Mouse (Mus musculus): ENCODE data around the gene Dpep1. TPM values are rescaled to one million over a fixed set of nuclear protein-coding genes. Genes with fewer than 3 reads are reported as not detected.
"Not testable (repeated sequence)": the region's sequence is repeated elsewhere in the genome, so short reads cannot be mapped to it uniquely, and the experiment has no call there.

Dpep1 gene
- polyA plus RNA-seq, 1 experiment from 2014 or later, result not detected

DNA sequence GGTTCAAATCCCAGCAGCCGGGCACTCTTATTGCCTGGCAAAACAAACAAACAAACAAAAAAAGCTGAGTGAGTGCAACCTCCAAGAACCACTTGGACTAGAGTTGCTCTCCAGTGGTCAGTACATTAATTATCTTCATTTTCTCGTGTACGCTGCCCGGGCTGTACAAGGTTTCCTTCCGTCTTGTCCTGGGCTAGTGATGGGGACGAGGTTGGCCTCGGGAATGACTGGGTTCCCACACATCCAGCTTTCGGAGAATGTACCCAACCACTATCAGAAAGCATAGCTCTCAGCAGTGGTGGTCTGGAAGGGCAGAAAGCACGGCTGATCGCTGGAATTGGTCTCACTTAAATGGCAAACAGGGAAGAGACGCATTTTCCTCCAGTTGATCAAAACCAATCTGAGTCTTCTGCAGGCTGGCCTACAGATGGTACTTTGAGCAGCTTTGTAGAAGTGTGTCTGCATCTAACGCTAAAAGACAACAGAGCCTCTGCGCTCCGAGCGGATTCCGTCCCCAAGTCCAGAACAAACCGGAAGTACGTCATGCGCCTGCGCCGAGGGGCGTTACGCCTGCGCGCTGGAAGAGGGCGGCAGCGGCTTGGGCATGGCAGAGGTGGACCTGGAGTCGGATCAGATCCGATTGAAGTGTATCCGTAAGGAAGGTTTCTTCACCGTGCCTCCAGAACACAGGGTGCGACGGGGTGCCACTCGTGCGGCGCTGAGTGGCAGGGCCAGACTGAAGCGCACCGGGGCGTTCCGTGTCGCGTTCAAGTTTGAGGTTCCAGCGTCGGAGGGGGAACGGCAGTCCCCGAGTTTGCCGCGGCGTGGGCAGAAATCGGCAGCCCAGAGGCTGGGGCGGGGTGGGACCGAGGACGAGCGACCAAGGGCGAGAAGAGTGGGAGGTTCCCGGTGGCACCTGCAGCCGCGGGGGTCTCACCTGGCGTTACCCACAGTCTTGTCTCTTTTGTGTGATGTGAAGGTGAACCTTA is 38.5 kb downstream of the Dpep1 start, which contains the start of gene Cdk10:
Gene Cdk10, plus strand, starts transcription at position 565 of the 989 bp plus-strand sequence.
- Histone ChIP-seq H3K4me2 (ENCODE audit: low read depth, low read length) (peak within 1 kb of the TSS; percentile 84), H3K9ac (replicated peaks; ENCODE audit: low read depth, low read length) (peak within 1 kb of the TSS; percentile 79), H3K4me3 (ENCODE audit: low read depth, low read length) (peak within 1 kb of the TSS; percentile 73), H3K27me3 (ENCODE audit: control insufficient read depth, insufficient read depth, low read length) (no peaks in the 10 kb centered on the region), H3K27ac (ENCODE audit: low read depth, low read length) (peak within 1 kb of the TSS; percentile 80), H3K36me3 (ENCODE audit: control insufficient read depth, insufficient read depth, low read length) (peaks cover 3% of the 10 kb centered on the region; the same call in 1 of the 2 replicates), H3K4me1 (ENCODE audit: control insufficient read depth, insufficient read depth, low read length) (peaks cover 14% of the 10 kb centered on the region), H3K9me3 (ENCODE audit: control insufficient read depth, low read length) (no peaks in the 10 kb centered on the region)
- 3% methylated on average over 59 of the region's 59 CpGs for WGBS
- peak; percentile 89 for ATAC-seq (ENCODE audit: low read depth)

GRCm38 (mm10) chr8:123228416-123228815 is 42.4 kb downstream of the Dpep1 start:
- H3K9me3 ChIP-seq (ENCODE audit: control insufficient read depth, low read length), result no peaks in the 10 kb centered on the region
- no peaks in the 10 kb centered on the region for H3K27me3 ChIP-seq (ENCODE audit: control insufficient read depth, insufficient read depth, low read length)
- no peak overlapping the region for H3K4me3 ChIP-seq (ENCODE audit: low read depth, low read length)
- no peak overlapping the region for H3K9ac ChIP-seq (replicated peaks; ENCODE audit: low read depth, low read length)
- no peak overlapping the region for H3K4me2 ChIP-seq (ENCODE audit: low read depth, low read length)
- peaks cover 14% of the 10 kb centered on the region for H3K4me1 ChIP-seq (ENCODE audit: control insufficient read depth, insufficient read depth, low read length)
- ATAC-seq (ENCODE audit: low read depth), result no peak
- 90% methylated on average over 1 of the region's 1 CpGs for whole genome bisulfite sequencing
- H3K36me3 ChIP-seq (ENCODE audit: control insufficient read depth, insufficient read depth, low read length), result peaks cover 3% of the 10 kb centered on the region; the same call in 1 of the 2 replicates
- H3K27ac ChIP-seq (ENCODE audit: low read depth, low read length), result no peak overlapping the region

DNA sequence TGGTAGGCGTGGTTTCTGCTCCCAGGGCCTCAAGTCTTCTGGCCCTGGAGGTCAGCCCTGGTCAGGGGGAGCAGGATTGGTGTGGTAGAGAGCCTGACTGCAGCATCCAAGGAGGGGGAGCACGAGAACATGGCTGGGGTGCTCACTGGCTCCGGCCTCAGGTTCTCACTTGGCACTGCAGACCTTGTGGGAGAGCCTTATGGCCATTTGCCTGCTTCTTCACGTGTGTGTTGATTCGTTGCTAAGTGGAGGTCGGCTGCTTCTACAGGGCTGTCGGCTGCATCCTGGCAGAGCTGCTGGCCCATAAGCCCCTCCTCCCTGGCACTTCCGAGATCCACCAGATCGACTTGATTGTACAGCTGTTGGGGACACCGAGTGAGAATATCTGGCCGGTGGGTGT is 44.3 kb downstream of the Dpep1 start:
- not testable (repeated sequence) for ATAC-seq (ENCODE audit: low read depth); H3K4me3 ChIP-seq (ENCODE audit: low read depth, low read length); H3K9ac ChIP-seq (replicated peaks; ENCODE audit: low read depth, low read length); H3K9me3 ChIP-seq (ENCODE audit: control insufficient read depth, low read length); H3K27ac ChIP-seq (ENCODE audit: low read depth, low read length); H3K4me2 ChIP-seq (ENCODE audit: low read depth, low read length); H3K4me1 ChIP-seq (ENCODE audit: control insufficient read depth, insufficient read depth, low read length); H3K36me3 ChIP-seq (ENCODE audit: control insufficient read depth, insufficient read depth, low read length); H3K27me3 ChIP-seq (ENCODE audit: control insufficient read depth, insufficient read depth, low read length)
- WGBS, result 87% methylated on average over 10 of the region's 11 CpGs

DNA sequence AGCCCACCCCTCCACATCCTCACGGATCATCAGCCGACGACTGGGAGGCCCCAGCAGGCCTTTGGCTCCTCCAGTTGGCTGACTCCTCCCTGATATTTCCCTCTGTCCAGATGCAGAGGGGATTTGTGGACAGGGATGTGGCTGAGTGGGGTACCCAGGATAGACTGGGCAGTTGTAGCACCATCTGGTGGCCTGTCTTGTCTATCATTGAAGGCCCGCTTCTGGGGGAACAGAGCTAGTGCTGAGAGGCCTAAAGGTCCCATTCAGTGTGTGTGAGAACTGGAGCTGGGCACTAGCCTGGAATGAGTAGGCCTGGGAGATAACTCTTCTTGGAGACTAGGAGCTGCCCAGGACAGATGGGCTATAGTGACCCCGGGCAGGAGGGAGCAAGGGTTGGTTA is 45.7 kb downstream of the Dpep1 start:
- Histone ChIP-seq H3K9me3 (ENCODE audit: control insufficient read depth, low read length) (no peaks in the 10 kb centered on the region), H3K4me2 (ENCODE audit: low read depth, low read length) (no peak overlapping the region), H3K4me1 (ENCODE audit: control insufficient read depth, insufficient read depth, low read length) (peaks cover 3% of the 10 kb centered on the region; the same call in 1 of the 2 replicates), H3K27ac (ENCODE audit: low read depth, low read length) (no peak overlapping the region), H3K36me3 (ENCODE audit: control insufficient read depth, insufficient read depth, low read length) (peaks cover 3% of the 10 kb centered on the region; the same call in 1 of the 2 replicates), H3K4me3 (ENCODE audit: low read depth, low read length) (no peak overlapping the region), H3K27me3 (ENCODE audit: control insufficient read depth, insufficient read depth, low read length) (no peaks in the 10 kb centered on the region), H3K9ac (replicated peaks; ENCODE audit: low read depth, low read length) (no peak overlapping the region)
- ATAC-seq (ENCODE audit: low read depth), result no peak
- WGBS, result 63% methylated on average over 5 of the region's 5 CpGs

GRCm38 (mm10) chr8:123232553-123232952 is 46.5 kb downstream of the Dpep1 start:
- Histone ChIP-seq H3K4me1 (ENCODE audit: control insufficient read depth, insufficient read depth, low read length) (peaks cover 3% of the 10 kb centered on the region; the same call in 1 of the 2 replicates), H3K9me3 (ENCODE audit: control insufficient read depth, low read length) (no peaks in the 10 kb centered on the region), H3K9ac (replicated peaks; ENCODE audit: low read depth, low read length) (no peak overlapping the region), H3K36me3 (ENCODE audit: control insufficient read depth, insufficient read depth, low read length) (0 out of 2 replicates have a peak, but pooled peaks cover 2% of the 10 kb centered on the region), H3K27me3 (ENCODE audit: control insufficient read depth, insufficient read depth, low read length) (no peaks in the 10 kb centered on the region), H3K27ac (ENCODE audit: low read depth, low read length) (no peak overlapping the region), H3K4me2 (ENCODE audit: low read depth, low read length) (no peak overlapping the region), H3K4me3 (ENCODE audit: low read depth, low read length) (no peak overlapping the region)
- no peak for ATAC-seq (ENCODE audit: low read depth)
- 23% methylated on average over 7 of the region's 7 CpGs for WGBS

DNA sequence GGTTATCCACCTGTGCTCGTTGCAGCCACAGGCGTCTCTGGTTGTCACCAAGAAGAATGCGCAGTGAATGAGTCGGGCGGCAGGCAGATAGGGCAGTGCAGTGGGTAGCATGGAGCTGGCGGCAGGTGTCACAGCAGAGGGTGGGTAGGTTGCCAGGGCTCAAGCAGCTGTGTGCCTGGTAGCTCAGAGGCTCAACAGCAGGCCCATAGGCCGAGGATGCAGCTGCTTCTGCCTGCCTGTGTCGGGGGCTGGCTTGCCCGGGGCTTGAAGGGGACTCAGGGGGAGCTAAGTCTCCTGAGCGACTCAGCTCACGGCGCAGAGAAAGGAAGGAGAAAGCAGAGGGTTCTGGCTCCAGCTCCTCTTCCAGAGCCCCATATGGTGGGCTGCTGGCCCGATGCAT is 47.3 kb downstream of the Dpep1 start:
- Histone ChIP-seq H3K36me3 (ENCODE audit: control insufficient read depth, insufficient read depth, low read length) (no peaks in the 10 kb centered on the region), H3K4me3 (ENCODE audit: low read depth, low read length) (no peak overlapping the region), H3K4me2 (ENCODE audit: low read depth, low read length) (no peak overlapping the region), H3K9me3 (ENCODE audit: control insufficient read depth, low read length) (no peaks in the 10 kb centered on the region), H3K27ac (ENCODE audit: low read depth, low read length) (no peak overlapping the region), H3K4me1 (ENCODE audit: control insufficient read depth, insufficient read depth, low read length) (peaks cover 3% of the 10 kb centered on the region; the same call in 1 of the 2 replicates), H3K9ac (replicated peaks; ENCODE audit: low read depth, low read length) (no peak overlapping the region), H3K27me3 (ENCODE audit: control insufficient read depth, insufficient read depth, low read length) (no peaks in the 10 kb centered on the region)
- 46% methylated on average over 11 of the region's 13 CpGs for WGBS
- ATAC-seq (ENCODE audit: low read depth), result peak; percentile 35; the same call in 1 of the 2 replicates

DNA sequence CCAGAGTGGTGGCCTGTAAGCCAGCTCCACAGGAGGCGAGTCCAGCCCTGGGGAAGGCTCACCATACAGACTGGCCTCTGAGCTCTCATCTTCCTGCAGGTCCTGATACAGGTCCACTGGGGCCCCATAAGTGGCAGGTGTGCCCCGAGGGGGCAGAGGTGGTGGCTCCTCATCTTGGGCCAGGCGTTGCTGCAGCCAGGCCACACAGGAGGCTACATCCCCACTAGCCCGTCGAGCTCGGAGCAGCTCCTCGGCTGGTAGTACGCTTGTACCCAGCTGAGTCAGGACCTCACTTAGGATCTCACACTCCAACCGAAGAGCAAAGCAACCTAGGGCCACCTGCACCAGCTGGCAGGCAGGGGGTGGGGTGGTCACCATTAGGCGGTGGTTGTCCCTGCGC is 47.7 kb downstream of the Dpep1 start:
- H3K36me3 ChIP-seq (ENCODE audit: control insufficient read depth, insufficient read depth, low read length), result no peaks in the 10 kb centered on the region
- no peak for ATAC-seq (ENCODE audit: low read depth)
- no peak overlapping the region for H3K4me3 ChIP-seq (ENCODE audit: low read depth, low read length)
- no peaks in the 10 kb centered on the region for H3K9me3 ChIP-seq (ENCODE audit: control insufficient read depth, low read length)
- WGBS, result 79% methylated on average over 11 of the region's 11 CpGs
- H3K4me1 ChIP-seq (ENCODE audit: control insufficient read depth, insufficient read depth, low read length), result peaks cover 3% of the 10 kb centered on the region; the same call in 1 of the 2 replicates
- H3K27me3 ChIP-seq (ENCODE audit: control insufficient read depth, insufficient read depth, low read length), result no peaks in the 10 kb centered on the region
- H3K27ac ChIP-seq (ENCODE audit: low read depth, low read length), result no peak overlapping the region
- no peak overlapping the region for H3K4me2 ChIP-seq (ENCODE audit: low read depth, low read length)
- H3K9ac ChIP-seq (replicated peaks; ENCODE audit: low read depth, low read length), result no peak overlapping the region

DNA sequence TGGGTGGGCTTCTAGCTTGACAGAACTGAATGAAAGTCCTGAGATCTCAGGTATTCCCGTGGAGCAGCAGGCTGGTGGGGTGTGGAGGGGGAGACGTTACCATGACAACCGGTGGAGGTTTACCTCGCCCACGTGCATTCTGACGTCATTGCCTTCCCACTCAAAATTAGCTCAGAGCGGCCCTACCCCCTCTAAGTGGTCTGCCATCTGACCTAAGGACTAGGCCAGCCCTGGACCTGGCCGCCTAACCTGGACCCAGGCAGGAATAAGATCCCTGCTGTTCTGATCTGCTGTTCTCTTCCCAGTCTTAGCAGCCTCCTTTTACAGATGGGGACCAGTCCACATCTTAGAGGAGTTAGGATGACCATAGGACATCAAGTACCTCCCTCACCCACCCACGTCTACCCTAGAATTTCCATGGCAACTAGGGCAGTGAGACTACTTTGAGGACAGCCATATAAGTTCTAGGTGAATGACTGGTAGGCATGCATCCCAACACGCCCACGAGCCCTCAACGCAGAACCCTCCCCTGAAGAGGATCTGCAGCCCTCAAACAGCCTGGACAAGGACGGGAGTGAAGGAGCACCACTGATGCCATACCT is 49.0 kb downstream of the Dpep1 start:
- Histone ChIP-seq H3K9ac (replicated peaks; ENCODE audit: low read depth, low read length) (no peak overlapping the region), H3K4me2 (ENCODE audit: low read depth, low read length) (peak overlapping the region; percentile 52), H3K4me1 (ENCODE audit: control insufficient read depth, insufficient read depth, low read length) (peaks cover 3% of the 10 kb centered on the region; the same call in 1 of the 2 replicates), H3K36me3 (ENCODE audit: control insufficient read depth, insufficient read depth, low read length) (no peaks in the 10 kb centered on the region), H3K27me3 (ENCODE audit: control insufficient read depth, insufficient read depth, low read length) (no peaks in the 10 kb centered on the region), H3K4me3 (ENCODE audit: low read depth, low read length) (peak overlapping the region; percentile 31), H3K9me3 (ENCODE audit: control insufficient read depth, low read length) (no peaks in the 10 kb centered on the region), H3K27ac (ENCODE audit: low read depth, low read length) (no peak overlapping the region)
- ATAC-seq (ENCODE audit: low read depth), result no peak
- 29% methylated on average over 13 of the region's 13 CpGs for WGBS
